Comparison of ENCODE assay signal across 20 mouse cellular contexts in the genomic region with DNA sequence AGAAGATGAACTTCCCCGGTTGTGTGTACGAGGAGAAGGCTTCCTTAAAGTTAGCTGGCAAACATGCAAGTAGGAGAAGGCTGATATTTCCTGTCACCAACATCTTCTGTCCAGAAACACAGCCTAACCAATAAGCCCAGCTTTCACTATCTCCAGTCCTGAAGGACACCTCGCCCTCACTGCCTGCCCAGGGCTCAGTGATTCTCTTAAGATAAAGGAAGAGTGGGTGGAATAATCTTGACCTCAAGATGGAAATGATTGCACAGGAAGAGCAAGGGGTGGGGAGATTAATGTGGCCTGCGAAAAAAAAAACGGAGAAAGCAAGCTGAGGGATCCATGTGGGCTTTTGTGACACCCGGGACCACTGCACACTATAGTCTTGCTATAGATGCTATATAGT. TPM values are rescaled to one million over a fixed set of nuclear protein-coding genes. Genes with fewer than 3 reads are reported as not detected.
DNase-seq lines count a peak whose midpoint lies in the region; ATAC-seq and TF ChIP-seq lines count a peak whose summit lies in the region.
"Had no signal": no experiment of that assay in that cellular context is flagged by ENCODE, and none has a peak within 500 bp of the region (broad histone marks: within the 10 kb centered on the region; RNA-seq: fewer than 3 reads in every experiment).

No protein-coding gene starts in this region.

- 47% methylated on average over 6 of the region's 6 CpGs for WGBS in liver, embryonic 11.5 days
- 23% methylated on average over 6 of the region's 6 CpGs for WGBS in liver, embryonic 12.5 days (ENCODE audit: insufficient replicate concordance)
- WGBS in macrophage (ENCODE audit: missing documents): 14% methylated on average over 6 of the region's 6 CpGs
- 79% methylated on average over 6 of the region's 6 CpGs for WGBS in kidney, embryonic 14.5 days

- TF ChIP-seq EP300 in CH12.LX (IDR thresholded peaks at IDR 0.05; ENCODE audit: low read length): no peak

- no peaks in the 10 kb centered on the region for H3K27me3 ChIP-seq in liver, embryonic 11.5 days (replicated peaks; ENCODE audit: control insufficient read depth, insufficient read depth, low read length)
- no peaks in the 10 kb centered on the region for H3K27me3 ChIP-seq in CH12.LX (replicated peaks)
- H3K27me3 ChIP-seq in liver, embryonic 12.5 days (replicated peaks): no peaks in the 10 kb centered on the region
- no peaks in the 10 kb centered on the region for H3K27me3 ChIP-seq in kidney, embryonic 14.5 days (ENCODE audit: control insufficient read depth, insufficient read depth, low read length)
- H3K27me3 ChIP-seq: forebrain, embryonic 13.5 days; intestine, embryonic 15.5 days; limb, embryonic 12.5 days; neural tube, embryonic 15.5 days had no signal

- in situ Hi-C loops in CH12.LX (cut with MboI; ENCODE audit: low pct_ligation_motif_present, low pct_unique_long_range_greater_than_20kb, low sequenced_read_pairs): no loop called here

- dilution Hi-C loops in CH12.LX (cut with MboI; ENCODE audit: extremely low pct_ligation_motif_present, extremely low pct_unique_long_range_greater_than_20kb, low sequenced_read_pairs): no loop called here

- H3K36me3 ChIP-seq in liver, embryonic 11.5 days (ENCODE audit: control insufficient read depth, insufficient read depth, low read length): no peaks in the 10 kb centered on the region
- H3K36me3 ChIP-seq in CH12.LX (replicated peaks in 1 of 2; ENCODE audit: control insufficient read depth in 1 of 2, insufficient read depth in 1 of 2, low read length in 1 of 2) (peaks cover 38 to 75% of the 10 kb centered on the region in 2 experiments), macrophage (ENCODE audit: inconsistent target) (peaks cover 26% of the 10 kb centered on the region; the same call in 1 of the 2 replicates)
- H3K36me3 ChIP-seq in liver, embryonic 12.5 days: peaks cover 20% of the 10 kb centered on the region; the same call in 1 of the 2 replicates
- H3K36me3 ChIP-seq in kidney, embryonic 14.5 days (ENCODE audit: control insufficient read depth, insufficient read depth, low read length): no peaks in the 10 kb centered on the region
- H3K36me3 ChIP-seq: hindbrain, embryonic 10.5 days; intestine, embryonic 15.5 days; limb, embryonic 12.5 days; neural tube, embryonic 15.5 days had no signal

- no peak for TF ChIP-seq RAD21 in CH12.LX (IDR thresholded peaks at IDR 0.05; ENCODE audit: low read depth, low read length)

- TF ChIP-seq CTCF in CH12.LX (conservative IDR thresholded peaks at IDR 0.05 in 1 of 2, IDR thresholded peaks at IDR 0.05 in 1 of 2; ENCODE audit: low read depth in 2 of 2, low read length in 2 of 2): no peak

- TF ChIP-seq POLR2A in CH12.LX (IDR thresholded peaks at IDR 0.05; ENCODE audit: low read depth, low read length): no peak

- peak; percentile 33 for DNase-seq in liver
- no peak for DNase-seq in liver, embryonic 11.5 days (ENCODE audit: low spot score)
- no peak for DNase-seq in CH12.LX (ENCODE audit: extremely low read depth)
- DNase-seq in kidney, postnatal 4 days: no peak
- no peak for DNase-seq in c-Kit-positive CD71-positive TER-119-positive erythroid progenitor cells, embryonic 14.5 days (ENCODE audit: low spot score)
- DNase-seq: cerebellum, adult 8-10 months; cerebellum, postnatal 25 days; heart, postnatal 14 days; kidney, adult 9 months; thymus, postnatal 4 days had no signal

- H3K4me3 ChIP-seq in liver, embryonic 11.5 days (ENCODE audit: low read depth, low read length): no peak overlapping the region
- H3K4me3 ChIP-seq in CH12.LX (replicated peaks in 1 of 3; ENCODE audit: low read depth in 2 of 3, low read length in 2 of 3, poor library complexity in 1 of 3): no peak overlapping the region
- no peak overlapping the region for H3K4me3 ChIP-seq in liver, embryonic 12.5 days
- H3K4me3 ChIP-seq in macrophage (ENCODE audit: inconsistent target): no peak overlapping the region
- H3K4me3 ChIP-seq in kidney, embryonic 14.5 days (ENCODE audit: low read length): no peak overlapping the region
- H3K4me3 ChIP-seq: forebrain, embryonic 13.5 days; hindbrain, embryonic 10.5 days; intestine, embryonic 15.5 days; limb, embryonic 12.5 days; neural tube, embryonic 15.5 days had no signal

- H3K9me3 ChIP-seq in liver, embryonic 11.5 days (ENCODE audit: control insufficient read depth, low read length): no peaks in the 10 kb centered on the region
- no peaks in the 10 kb centered on the region for H3K9me3 ChIP-seq in CH12.LX (replicated peaks; ENCODE audit: low read length)
- H3K9me3 ChIP-seq in liver, embryonic 12.5 days (replicated peaks): no peaks in the 10 kb centered on the region
- no peaks in the 10 kb centered on the region for H3K9me3 ChIP-seq in kidney, embryonic 14.5 days (ENCODE audit: control insufficient read depth, low read length)
- H3K9me3 ChIP-seq: forebrain, embryonic 13.5 days; hindbrain, embryonic 10.5 days; intestine, embryonic 15.5 days; limb, embryonic 12.5 days; neural tube, embryonic 15.5 days had no signal

- H3K4me2 ChIP-seq in liver, embryonic 11.5 days: no peak overlapping the region; the same call in 1 of the 2 replicates
- H3K4me2 ChIP-seq in CH12.LX (ENCODE audit: insufficient read depth, low read depth, poor library complexity, severe bottlenecking): no peak overlapping the region
- peak overlapping the region; percentile 23; the same call in 1 of the 2 replicates for H3K4me2 ChIP-seq in liver, embryonic 12.5 days
- no peak overlapping the region for H3K4me2 ChIP-seq in kidney, embryonic 14.5 days (replicated peaks; ENCODE audit: low read depth, low read length)
- H3K4me2 ChIP-seq: forebrain, embryonic 13.5 days; intestine, embryonic 15.5 days; limb, embryonic 12.5 days; neural tube, embryonic 15.5 days had no signal

- no peak overlapping the region for H3K27ac ChIP-seq in liver, embryonic 11.5 days (ENCODE audit: low read depth, low read length)
- peak overlapping the region; percentile 16; the same call in 1 of the 2 replicates for H3K27ac ChIP-seq in CH12.LX (ENCODE audit: insufficient read depth, low read depth)
- peak overlapping the region; percentile 61; the same call in 1 of the 2 replicates for H3K27ac ChIP-seq in liver, embryonic 12.5 days
- H3K27ac ChIP-seq in macrophage: 0 out of 2 replicates have a peak overlapping the region, but pooled peaks have one; percentile 2
- no peak overlapping the region for H3K27ac ChIP-seq in kidney, embryonic 14.5 days (ENCODE audit: low read depth, low read length)
- H3K27ac ChIP-seq: forebrain, embryonic 13.5 days; hindbrain, embryonic 10.5 days; hindbrain, postnatal 0 days; intestine, embryonic 15.5 days; limb, embryonic 12.5 days; neural tube, embryonic 15.5 days had no signal

- H3K9ac ChIP-seq in liver, embryonic 11.5 days (ENCODE audit: low read depth, low read length): no peak overlapping the region
- no peak overlapping the region for H3K9ac ChIP-seq in CH12.LX (ENCODE audit: insufficient read depth, low read depth)
- H3K9ac ChIP-seq in liver, embryonic 12.5 days: no peak overlapping the region; the same call in 1 of the 2 replicates
- no peak overlapping the region for H3K9ac ChIP-seq in kidney, embryonic 14.5 days (ENCODE audit: low read depth, low read length)
- H3K9ac ChIP-seq: forebrain, embryonic 13.5 days; intestine, embryonic 15.5 days; limb, embryonic 12.5 days; neural tube, embryonic 15.5 days had no signal

- no peak for ATAC-seq in liver, embryonic 11.5 days (replicated peaks; ENCODE audit: low FRiP score)
- no peak for ATAC-seq in liver, embryonic 12.5 days
- ATAC-seq in kidney, embryonic 14.5 days (ENCODE audit: low FRiP score, low TSS enrichment): no peak
- ATAC-seq: activated CD4-positive, CD25-positive, alpha-beta regulatory T cell, adult 4 months; forebrain, embryonic 13.5 days; intestine, embryonic 15.5 days had no signal

- H3K4me1 ChIP-seq in liver, embryonic 11.5 days (replicated peaks; ENCODE audit: control insufficient read depth, insufficient read depth, low read length): peaks cover 49% of the 10 kb centered on the region
- H3K4me1 ChIP-seq in CH12.LX (ENCODE audit: control insufficient read depth in 1 of 2, insufficient read depth in 2 of 2): peaks cover 30 to 91% of the 10 kb centered on the region in 2 experiments
- peaks cover 70% of the 10 kb centered on the region for H3K4me1 ChIP-seq in liver, embryonic 12.5 days
- no peaks in the 10 kb centered on the region for H3K4me1 ChIP-seq in kidney, embryonic 14.5 days (ENCODE audit: control insufficient read depth, insufficient read depth, low read length)
- H3K4me1 ChIP-seq: forebrain, embryonic 13.5 days; hindbrain, embryonic 10.5 days; intestine, embryonic 15.5 days; limb, embryonic 12.5 days; neural tube, embryonic 15.5 days had no signal

- H3K79me2 ChIP-seq in CH12.LX (replicated peaks; ENCODE audit: control insufficient read depth, extremely low read depth, insufficient read depth, poor library complexity, severe bottlenecking) (peaks cover 54% of the 10 kb centered on the region), macrophage (ENCODE audit: inconsistent target) (peaks cover 100% of the 10 kb centered on the region)

TF ChIP-seq in CH12.LX, 34 proteins besides CTCF, POLR2A, EP300 and RAD21:
- TF ChIP-seq NRF1 (IDR thresholded peaks at IDR 0.05; ENCODE audit: low read depth, low read length): no peak
- TF ChIP-seq MAX (IDR thresholded peaks at IDR 0.05; ENCODE audit: low read length): 0 out of 2 replicates have a peak, but pooled peaks have one; percentile 25

RNA-seq across cellular contexts. Expression of a gene that starts 25.6 kb away (rescaled TPM):
- polyA plus RNA-seq in liver, embryonic 11.5 days (2014; fragmentation: Nextera tagmentation; extraction: Ambion mirVana): 30.8 and 31.0 TPM in 2 replicates
- total RNA-seq in CH12.LX (2012; rRNA removed) (80.9 and 97.1 TPM in 2 replicates), CH12.LX (2014; rRNA removed) (106 and 112 TPM in 2 replicates)
- polyA plus RNA-seq in CH12.LX (2012; ENCODE audit: insufficient read length, low read depth) (109 TPM in 2 replicates), macrophage (2018) (176 to 213 TPM (median 185 TPM) in 3 replicates)
- polyA plus RNA-seq in liver, embryonic 12.5 days (2016; fragmentation: Nextera tagmentation; extraction: Ambion mirVana): 16.0 and 17.1 TPM in 2 replicates
- 100 to 1,000 TPM in 23 of 26 experiments, 10 to 100 TPM in 3; 27.7 to 953 (median 662) TPM for total RNA-seq in macrophage (2018; cell fraction: chromatin; rRNA removed)
- 100 to 1,000 TPM in 25 of 26 experiments, 10 to 100 TPM in 1; 98.1 to 214 (median 175) TPM for total RNA-seq in macrophage (2018; cell fraction: cytosol; rRNA removed)
- 100 to 1,000 TPM in 22 of 26 experiments, 10 to 100 TPM in 4; 36.2 to 581 (median 315) TPM for total RNA-seq in macrophage (2018; cell fraction: nucleus; rRNA removed)
- polyA plus RNA-seq in kidney, embryonic 14.5 days (2014; fragmentation: Nextera tagmentation; extraction: Ambion mirVana): 3.6 and 7.5 TPM in 2 replicates

Comparison
In these comparisons a context has a peak if more than half of its experiments do, and no peak if none do; other contexts are left out.
1. H3K27ac ChIP-seq: peak in CH12.LX (single experiment), liver, embryonic 12.5 days (single experiment) and macrophage (single experiment); none in liver, embryonic 11.5 days (single experiment) and kidney, embryonic 14.5 days (single experiment).